Mouse (Mus musculus) lung, embryonic 15.5 days (tissue): ENCODE data around the gene Nr2c2. TPM values are rescaled to one million over a fixed set of nuclear protein-coding genes. Genes with fewer than 3 reads are reported as not detected.

ENCODE experiments used
- ATAC-seq: fragments of 200-750 bp; cut with Nextera tagmentation; 2 replicates; pipeline ENCODE4 v1.8.0; 2017; ENCODE audit warnings: moderate number of reproducible peaks, borderline replicate concordance; ENCODE audit not compliant: low FRiP score, low TSS enrichment; ENCODE audit errors: extremely low read depth
- H3K27ac ChIP-seq: fragments of 300-500 bp; sonication (generic); 2 replicates; pipeline ENCODE4 v1.5.1; 2015; ENCODE audit warnings: moderate library complexity, mild to moderate bottlenecking, inconsistent platforms
- H3K27me3 ChIP-seq: fragments of 300-500 bp; sonication (generic); 2 replicates; pipeline ENCODE4 v1.6.1; 2015; ENCODE audit warnings: inconsistent platforms
- H3K36me3 ChIP-seq: fragments of 300-500 bp; sonication (generic); 2 replicates; pipeline ENCODE4 v1.6.1; 2015; ENCODE audit warnings: inconsistent platforms
- H3K4me1 ChIP-seq: fragments of 300-500 bp; sonication (generic); 2 replicates; pipeline ENCODE4 v1.6.1; 2015; ENCODE audit warnings: inconsistent platforms
- H3K4me2 ChIP-seq: fragments of 300-500 bp; sonication (generic); 2 replicates; pipeline ENCODE4 v1.6.1; 2015; ENCODE audit warnings: inconsistent platforms, mild to moderate bottlenecking, moderate library complexity
- H3K4me3 ChIP-seq: fragments of 300-500 bp; sonication (generic); 2 replicates; pipeline ENCODE4 v1.5.1; 2015; ENCODE audit warnings: mild to moderate bottlenecking, inconsistent platforms
- H3K9ac ChIP-seq: fragments of 300-500 bp; sonication (generic); 2 replicates; pipeline ENCODE4 v1.6.1; 2015; ENCODE audit warnings: inconsistent platforms
- H3K9me3 ChIP-seq: fragments of 300-500 bp; sonication (generic); 2 replicates; pipeline ENCODE4 v1.6.1; 2016; ENCODE audit warnings: inconsistent platforms
- WGBS: fragments of 180-500 bp; shearing (Covaris S2); methylation state at CpG from one replicate; pipeline ENCODE4 v1.1.7; 2015; 5-methylcytosine and 5-hydroxymethylcytosine counted together
- polyA plus RNA-seq: library from polyadenylated mRNA; unstranded; fragments of >200 nt; fragmentation: Nextera tagmentation; extraction: Ambion mirVana; gene quantifications from 2 replicates; pipeline ENCODE4 v1.2.1, GENCODE M21; 2015

Nr2c2 gene
- polyA plus RNA-seq, 1 experiment from 2014 or later: 26.2 TPM

- H3K9ac ChIP-seq: no peak overlapping the region
- no peak for ATAC-seq
- 76% methylated on average over 3 of the region's 3 CpGs for WGBS
- no peaks in the 10 kb centered on the region for H3K36me3 ChIP-seq
- no peak overlapping the region for H3K27ac ChIP-seq
- H3K27me3 ChIP-seq: no peaks in the 10 kb centered on the region
- no peaks in the 10 kb centered on the region for H3K9me3 ChIP-seq
- H3K4me3 ChIP-seq: no peak overlapping the region
- H3K4me1 ChIP-seq: 0 out of 2 replicates have a peak, but pooled peaks cover 6% of the 10 kb centered on the region
- no peak overlapping the region for H3K4me2 ChIP-seq
Observed at GRCm38 (mm10) chr6:92132021-92132911, 41.1 kb downstream of the Nr2c2 start.

- WGBS: 92% methylated on average over 2 of the region's 2 CpGs
- no peaks in the 10 kb centered on the region for H3K9me3 ChIP-seq
- no peak for ATAC-seq
- no peak overlapping the region for H3K9ac ChIP-seq
- no peak overlapping the region for H3K27ac ChIP-seq
- H3K4me2 ChIP-seq: no peak overlapping the region
- no peaks in the 10 kb centered on the region for H3K27me3 ChIP-seq
- no peak overlapping the region for H3K4me3 ChIP-seq
- H3K36me3 ChIP-seq: no peaks in the 10 kb centered on the region
- H3K4me1 ChIP-seq: 0 out of 2 replicates have a peak, but pooled peaks cover 6% of the 10 kb centered on the region
Observed at GRCm38 (mm10) chr6:92133617-92134016, 42.4 kb downstream of the Nr2c2 start.

GRCm38 (mm10) chr6:92136356-92136755 lies 45.2 kb downstream of the Nr2c2 start:
- Histone ChIP-seq H3K4me2 (no peak overlapping the region), H3K4me3 (no peak overlapping the region), H3K27me3 (no peaks in the 10 kb centered on the region), H3K27ac (no peak overlapping the region), H3K36me3 (peaks cover 6% of the 10 kb centered on the region), H3K9me3 (no peaks in the 10 kb centered on the region), H3K9ac (no peak overlapping the region), H3K4me1 (0 out of 2 replicates have a peak, but pooled peaks cover 6% of the 10 kb centered on the region)
- ATAC-seq: no peak
- 58% methylated on average over 2 of the region's 2 CpGs for WGBS

- no peaks in the 10 kb centered on the region for H3K9me3 ChIP-seq
- H3K27me3 ChIP-seq: no peaks in the 10 kb centered on the region
- H3K36me3 ChIP-seq: peaks cover 25% of the 10 kb centered on the region
- no peak overlapping the region for H3K9ac ChIP-seq
- H3K27ac ChIP-seq: no peak overlapping the region
- H3K4me1 ChIP-seq: no peaks in the 10 kb centered on the region
- no peak for ATAC-seq
- H3K4me3 ChIP-seq: no peak overlapping the region
- H3K4me2 ChIP-seq: no peak overlapping the region
- WGBS: 92% methylated on average over 4 of the region's 4 CpGs
Observed at GRCm38 (mm10) chr6:92145881-92146280, 54.7 kb downstream of the Nr2c2 start.

- 0 out of 2 replicates have a peak, but pooled peaks have one; percentile 31 for ATAC-seq
- H3K27me3 ChIP-seq: no peaks in the 10 kb centered on the region
- WGBS: 58% methylated on average over 1 of the region's 1 CpGs
- no peak overlapping the region for H3K9ac ChIP-seq
- peaks cover 78% of the 10 kb centered on the region for H3K36me3 ChIP-seq
- no peak overlapping the region for H3K27ac ChIP-seq
- H3K4me1 ChIP-seq: no peaks in the 10 kb centered on the region
- H3K4me2 ChIP-seq: no peak overlapping the region
- H3K4me3 ChIP-seq: no peak overlapping the region
- no peaks in the 10 kb centered on the region for H3K9me3 ChIP-seq
Observed at GRCm38 (mm10) chr6:92153774-92154173, 62.6 kb downstream of the Nr2c2 start.

GRCm38 (mm10) chr6:92158801-92159200 lies 67.6 kb downstream of the Nr2c2 start:
- H3K4me3 ChIP-seq: no peak overlapping the region
- no peak for ATAC-seq
- H3K4me1 ChIP-seq: no peaks in the 10 kb centered on the region
- no peak overlapping the region for H3K27ac ChIP-seq
- WGBS: 95% methylated on average over 3 of the region's 3 CpGs
- H3K27me3 ChIP-seq: no peaks in the 10 kb centered on the region
- no peaks in the 10 kb centered on the region for H3K9me3 ChIP-seq
- H3K4me2 ChIP-seq: no peak overlapping the region
- peaks cover 96% of the 10 kb centered on the region for H3K36me3 ChIP-seq
- no peak overlapping the region for H3K9ac ChIP-seq

GRCm38 (mm10) chr6:92162724-92163123 lies 71.5 kb downstream of the Nr2c2 start:
- ATAC-seq: no peak
- H3K9me3 ChIP-seq: no peaks in the 10 kb centered on the region
- no peak overlapping the region for H3K9ac ChIP-seq
- WGBS: 71% methylated on average over 1 of the region's 1 CpGs
- H3K27ac ChIP-seq: no peak overlapping the region
- H3K27me3 ChIP-seq: no peaks in the 10 kb centered on the region
- H3K4me2 ChIP-seq: no peak overlapping the region
- H3K4me1 ChIP-seq: no peaks in the 10 kb centered on the region
- H3K4me3 ChIP-seq: no peak overlapping the region
- peaks cover 91% of the 10 kb centered on the region for H3K36me3 ChIP-seq

GRCm38 (mm10) chr6:92176450-92176849 lies 85.3 kb downstream of the Nr2c2 start:
- ATAC-seq: no peak
- Histone ChIP-seq H3K27me3 (no peaks in the 10 kb centered on the region), H3K4me2 (no peak overlapping the region), H3K27ac (no peak overlapping the region), H3K9me3 (no peaks in the 10 kb centered on the region), H3K9ac (no peak overlapping the region), H3K4me1 (no peaks in the 10 kb centered on the region), H3K36me3 (peaks cover 67% of the 10 kb centered on the region), H3K4me3 (no peak overlapping the region)
- 92% methylated on average over 1 of the region's 1 CpGs for WGBS

- Histone ChIP-seq H3K27me3 (no peaks in the 10 kb centered on the region), H3K9me3 (no peaks in the 10 kb centered on the region), H3K36me3 (peaks cover 18% of the 10 kb centered on the region), H3K4me2 (peak within 1 kb of the TSS; percentile 64), H3K9ac (peak within 1 kb of the TSS; percentile 75), H3K4me3 (peak within 1 kb of the TSS; percentile 87), H3K27ac (peak within 1 kb of the TSS; percentile 58; the same call in 1 of the 2 replicates), H3K4me1 (peaks cover 10% of the 10 kb centered on the region)
- ATAC-seq: peak; percentile 93
- under 1% methylated on average over 42 of the region's 42 CpGs for WGBS
Observed at GRCm38 (mm10) chr6:92183621-92184131, 92.5 kb downstream of the Nr2c2 start, which contains the start of gene Mrps25. Gene Mrps25 (minus strand): TSS chr6:92184033.

- WGBS: 4% methylated on average over 10 of the region's 10 CpGs
- Histone ChIP-seq H3K36me3 (peaks cover 18% of the 10 kb centered on the region), H3K27me3 (no peaks in the 10 kb centered on the region), H3K9me3 (no peaks in the 10 kb centered on the region), H3K4me1 (peaks cover 10% of the 10 kb centered on the region), H3K4me3 (peak overlapping the region; percentile 87), H3K27ac (no peak overlapping the region), H3K9ac (peak overlapping the region; percentile 75; the same call in 1 of the 2 replicates), H3K4me2 (peak overlapping the region; percentile 64)
- peak; percentile 23; the same call in 1 of the 2 replicates for ATAC-seq
Observed at GRCm38 (mm10) chr6:92184178-92184577, 93.0 kb downstream of the Nr2c2 start.

- Histone ChIP-seq H3K9me3 (no peaks in the 10 kb centered on the region), H3K4me1 (no peaks in the 10 kb centered on the region), H3K9ac (no peak overlapping the region), H3K4me3 (no peak overlapping the region), H3K27ac (no peak overlapping the region), H3K4me2 (no peak overlapping the region), H3K27me3 (no peaks in the 10 kb centered on the region), H3K36me3 (peaks cover 56% of the 10 kb centered on the region)
- no peak for ATAC-seq
- WGBS: 95% methylated on average over 8 of the region's 8 CpGs
Observed at GRCm38 (mm10) chr6:92199414-92199813, 108.2 kb downstream of the Nr2c2 start.
